Mouse (Mus musculus) ES-Bruce4 (cell line): ENCODE data around the gene Oaz1.

Experiments
- CTCF ChIP-seq: IDR thresholded peaks from one replicate; pipeline ENCODE4 v1.8.1; 2011; ENCODE audit warnings: low read depth, low read length
- POLR2A ChIP-seq: IDR thresholded peaks from one replicate; pipeline ENCODE4 v1.8.1; 2011; ENCODE audit warnings: low read length; ENCODE audit not compliant: insufficient read depth

DNA sequence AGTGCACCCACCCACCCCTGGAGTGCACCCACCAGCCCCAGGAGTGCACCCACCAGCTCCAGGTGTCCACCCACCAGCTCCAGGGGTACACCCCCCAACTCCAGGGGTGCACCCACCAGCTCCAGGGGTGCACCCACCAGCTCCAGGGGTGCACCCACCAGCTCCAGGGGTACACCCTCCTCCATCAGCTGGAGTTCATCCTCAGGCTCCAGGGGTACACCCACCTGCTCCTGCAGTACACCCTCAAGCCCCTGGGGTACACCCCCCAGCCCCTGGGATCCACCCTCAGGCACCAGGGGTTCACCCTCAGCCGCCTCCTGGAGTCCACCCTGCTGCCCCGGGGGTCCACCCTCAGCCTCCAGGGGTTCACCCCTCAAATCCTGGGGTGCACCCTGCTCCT lies 22.1 kb upstream of the Oaz1 start:
- TF ChIP-seq CTCF (no peak), POLR2A (no peak)
